Mouse (Mus musculus): ENCODE results near the gene Nckap5l. TPM values are rescaled to one million over a fixed set of nuclear protein-coding genes. Genes with fewer than 3 reads are reported as not detected.
A peak's percentile ranks its signal among the peaks of the same experiment; 100 is the strongest.

The Nckap5l gene
- 7.5 and 35.0 TPM in 2 replicates for total RNA-seq (2014; rRNA removed; ENCODE audit: low replicate concordance)
- polyA plus RNA-seq (2015; fragmentation: Nextera tagmentation; extraction: Ambion mirVana): 3.7 and 5.0 TPM in 2 replicates

- Histone ChIP-seq H3K4me1 (ENCODE audit: control insufficient read depth, insufficient read depth) (peaks cover 7% of the 10 kb centered on the region; the same call in 1 of the 2 replicates), H3K27ac (ENCODE audit: low read depth) (peak within 1 kb of the TSS; percentile 79), H3K4me3 (ENCODE audit: low read depth, low read length) (peak within 1 kb of the TSS; percentile 70), H3K4me2 (ENCODE audit: low read depth, low read length) (peak within 1 kb of the TSS; percentile 90), H3K9ac (replicated peaks; ENCODE audit: low read depth, low read length) (peak within 1 kb of the TSS; percentile 69), H3K9me3 (replicated peaks; ENCODE audit: control insufficient read depth, low read length) (no peaks in the 10 kb centered on the region), H3K27me3 (ENCODE audit: control insufficient read depth, insufficient read depth, low read length) (no peaks in the 10 kb centered on the region), H3K36me3 (replicated peaks; ENCODE audit: control insufficient read depth, insufficient read depth, low read length) (no peaks in the 10 kb centered on the region)
- TF ChIP-seq CTCF (IDR thresholded peaks at IDR 0.05; ENCODE audit: low read depth) (no peak), EP300 (IDR thresholded peaks at IDR 0.05; ENCODE audit: low read depth) (0 out of 2 replicates have a peak, but pooled peaks have one; percentile 21)
- DNase-seq (ENCODE audit: low spot score) (peak; percentile 95), ATAC-seq (ENCODE audit: insufficient read depth, low read depth) (peak; percentile 97)
- under 1% methylated on average over 42 of the region's 45 CpGs for WGBS
These were observed at the start of gene Nckap5l for GRCm38 (mm10) chr15:99457606-99458401. Nckap5l (minus strand) TSS chr15:99457748.

GRCm38 (mm10) chr15:99505324-99506095 lies 48.0 kb upstream of the Nckap5l start:
- Histone ChIP-seq H3K4me2 (ENCODE audit: low read depth, low read length) (no peak overlapping the region), H3K27ac (ENCODE audit: low read depth) (no peak overlapping the region), H3K36me3 (replicated peaks; ENCODE audit: control insufficient read depth, insufficient read depth, low read length) (no peaks in the 10 kb centered on the region), H3K4me3 (ENCODE audit: low read depth, low read length) (no peak overlapping the region), H3K27me3 (ENCODE audit: control insufficient read depth, insufficient read depth, low read length) (peaks cover 15% of the 10 kb centered on the region; the same call in 1 of the 2 replicates), H3K4me1 (ENCODE audit: control insufficient read depth, insufficient read depth) (0 out of 2 replicates have a peak, but pooled peaks cover 5% of the 10 kb centered on the region), H3K9me3 (replicated peaks; ENCODE audit: control insufficient read depth, low read length) (no peaks in the 10 kb centered on the region), H3K9ac (replicated peaks; ENCODE audit: low read depth, low read length) (no peak overlapping the region)
- WGBS: 64% methylated on average over 15 of the region's 15 CpGs
- no peak for TF ChIP-seq CTCF (IDR thresholded peaks at IDR 0.05; ENCODE audit: low read depth)
- TF ChIP-seq EP300 (IDR thresholded peaks at IDR 0.05; ENCODE audit: low read depth): no peak
- no peak for ATAC-seq (ENCODE audit: insufficient read depth, low read depth)
- no peak for DNase-seq (ENCODE audit: low spot score)

DNA sequence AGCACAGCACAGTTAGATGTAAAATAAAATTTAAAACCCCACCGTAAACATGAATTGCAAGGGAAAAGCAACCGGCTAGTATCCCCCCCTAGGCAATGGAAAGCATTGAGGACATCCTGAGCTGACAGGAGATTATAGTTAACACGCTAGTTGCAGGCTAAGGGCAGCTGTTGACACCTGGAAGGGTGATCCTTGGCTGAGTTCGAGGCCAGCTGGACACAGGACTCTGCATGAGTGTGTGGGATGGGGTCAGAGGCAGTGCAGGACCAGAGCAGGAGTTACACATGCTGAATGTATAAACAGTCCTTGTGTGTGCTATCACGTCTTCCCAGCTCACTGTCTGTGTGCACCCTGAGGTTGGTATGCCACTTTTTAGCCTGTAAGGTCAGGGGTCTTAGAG lies 45.7 kb upstream of the Nckap5l start:
- no peaks in the 10 kb centered on the region for H3K9me3 ChIP-seq (replicated peaks; ENCODE audit: control insufficient read depth, low read length)
- no peaks in the 10 kb centered on the region for H3K36me3 ChIP-seq (replicated peaks; ENCODE audit: control insufficient read depth, insufficient read depth, low read length)
- H3K27ac ChIP-seq (ENCODE audit: low read depth): no peak overlapping the region
- no peak overlapping the region for H3K4me3 ChIP-seq (ENCODE audit: low read depth, low read length)
- H3K9ac ChIP-seq (replicated peaks; ENCODE audit: low read depth, low read length): no peak overlapping the region
- DNase-seq (ENCODE audit: low spot score): no peak
- H3K4me1 ChIP-seq (ENCODE audit: control insufficient read depth, insufficient read depth): peaks cover 20% of the 10 kb centered on the region
- WGBS: 60% methylated on average over 5 of the region's 5 CpGs
- TF ChIP-seq CTCF (IDR thresholded peaks at IDR 0.05; ENCODE audit: low read depth): no peak
- no peak for TF ChIP-seq EP300 (IDR thresholded peaks at IDR 0.05; ENCODE audit: low read depth)
- H3K27me3 ChIP-seq (ENCODE audit: control insufficient read depth, insufficient read depth, low read length): peaks cover 13% of the 10 kb centered on the region; the same call in 1 of the 2 replicates
- no peak overlapping the region for H3K4me2 ChIP-seq (ENCODE audit: low read depth, low read length)
- no peak for ATAC-seq (ENCODE audit: insufficient read depth, low read depth)

DNA sequence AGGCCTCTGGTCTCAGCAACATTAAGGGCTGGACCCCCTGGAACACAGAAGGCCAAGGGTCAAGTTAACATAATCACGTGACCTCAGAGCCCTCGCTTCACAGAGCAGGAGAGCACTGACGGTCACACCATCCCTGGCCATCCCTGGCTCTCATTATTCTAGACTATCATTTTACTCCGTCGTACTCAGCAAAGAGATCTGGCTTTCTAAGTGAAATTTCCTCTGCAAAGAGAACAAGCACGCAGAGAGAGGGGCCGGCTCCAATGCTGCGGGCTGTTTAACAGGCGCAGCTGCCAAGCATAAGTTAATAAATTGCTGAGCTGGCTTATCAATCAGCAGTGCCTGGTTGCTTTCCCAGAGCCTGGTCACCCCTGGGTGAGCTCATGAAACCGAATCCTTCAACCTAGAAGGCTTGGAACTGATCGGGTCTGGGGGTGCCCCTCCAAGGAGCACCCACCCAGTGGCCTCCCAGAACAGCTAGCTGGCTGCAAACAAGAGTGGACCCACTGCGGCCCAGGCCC lies 44.8 kb upstream of the Nckap5l start:
- no peak for ATAC-seq (ENCODE audit: insufficient read depth, low read depth)
- H3K9me3 ChIP-seq (replicated peaks; ENCODE audit: control insufficient read depth, low read length): no peaks in the 10 kb centered on the region
- no peaks in the 10 kb centered on the region for H3K36me3 ChIP-seq (replicated peaks; ENCODE audit: control insufficient read depth, insufficient read depth, low read length)
- WGBS: 75% methylated on average over 12 of the region's 12 CpGs
- H3K4me1 ChIP-seq (ENCODE audit: control insufficient read depth, insufficient read depth): peaks cover 29% of the 10 kb centered on the region
- TF ChIP-seq EP300 (IDR thresholded peaks at IDR 0.05; ENCODE audit: low read depth): no peak
- TF ChIP-seq CTCF (IDR thresholded peaks at IDR 0.05; ENCODE audit: low read depth): no peak
- no peak overlapping the region for H3K4me3 ChIP-seq (ENCODE audit: low read depth, low read length)
- peaks cover 13% of the 10 kb centered on the region; the same call in 1 of the 2 replicates for H3K27me3 ChIP-seq (ENCODE audit: control insufficient read depth, insufficient read depth, low read length)
- no peak for DNase-seq (ENCODE audit: low spot score)
- H3K9ac ChIP-seq (replicated peaks; ENCODE audit: low read depth, low read length): no peak overlapping the region
- H3K4me2 ChIP-seq (ENCODE audit: low read depth, low read length): no peak overlapping the region
- no peak overlapping the region for H3K27ac ChIP-seq (ENCODE audit: low read depth)
